Mouse (Mus musculus): ENCODE data around the gene Tdrd7.

- no peak for TF ChIP-seq POLR2A (IDR thresholded peaks at IDR 0.05; ENCODE audit: borderline replicate concordance, extremely low read depth, low read depth, low read length)
- TF ChIP-seq CTCF (IDR thresholded peaks at IDR 0.05; ENCODE audit: insufficient read depth, low read length), result no peak
Measured at GRCm38 (mm10) chr4:45964771-45965439, at the start of gene Tdrd7.

Measured in lung, adult 2 months (tissue).